Mouse (Mus musculus): Measurements from ENCODE around the gene Rbx1. TPM values are rescaled to one million over a fixed set of nuclear protein-coding genes. Genes with fewer than 3 reads are reported as not detected.

The Rbx1 gene
- polyA plus RNA-seq, 1 experiment: 17.7 TPM

- Histone ChIP-seq H3K27me3 (ENCODE audit: control insufficient read depth, insufficient read depth, low read length) (no peaks in the 10 kb centered on the region), H3K4me3 (ENCODE audit: low read depth, low read length) (no peak overlapping the region), H3K36me3 (ENCODE audit: control insufficient read depth, insufficient read depth, low read length) (no peaks in the 10 kb centered on the region), H3K4me1 (ENCODE audit: control insufficient read depth, insufficient read depth, insufficient read length, low read length) (peaks cover 2% of the 10 kb centered on the region; the same call in 1 of the 2 replicates), H3K27ac (ENCODE audit: insufficient read depth, low read depth, low read length) (no peak overlapping the region)
- 89% methylated on average over 2 of the region's 2 CpGs for WGBS
- TF ChIP-seq POLR2A (IDR thresholded peaks at IDR 0.05; ENCODE audit: low read depth, low read length): no peak
- no peak for TF ChIP-seq CTCF (IDR thresholded peaks at IDR 0.05; ENCODE audit: extremely low read depth, insufficient read length, insufficient replicate concordance, low read depth, low read length)
Measured at GRCm38 (mm10) chr15:81482966-81483365, 16.9 kb downstream of the Rbx1 start.

- Histone ChIP-seq H3K27ac (ENCODE audit: insufficient read depth, low read depth, low read length) (no peak overlapping the region), H3K4me1 (ENCODE audit: control insufficient read depth, insufficient read depth, insufficient read length, low read length) (peaks cover 2% of the 10 kb centered on the region; the same call in 1 of the 2 replicates), H3K4me3 (ENCODE audit: low read depth, low read length) (no peak overlapping the region), H3K27me3 (ENCODE audit: control insufficient read depth, insufficient read depth, low read length) (no peaks in the 10 kb centered on the region), H3K36me3 (ENCODE audit: control insufficient read depth, insufficient read depth, low read length) (no peaks in the 10 kb centered on the region)
- 92% methylated on average over 6 of the region's 6 CpGs for WGBS
- TF ChIP-seq CTCF (IDR thresholded peaks at IDR 0.05; ENCODE audit: extremely low read depth, insufficient read length, insufficient replicate concordance, low read depth, low read length): no peak
- no peak for TF ChIP-seq POLR2A (IDR thresholded peaks at IDR 0.05; ENCODE audit: low read depth, low read length)
Measured at GRCm38 (mm10) chr15:81483691-81484090, 17.6 kb downstream of the Rbx1 start.

GRCm38 (mm10) chr15:81485483-81485882 is 19.4 kb downstream of the Rbx1 start:
- no peak overlapping the region for H3K4me3 ChIP-seq (ENCODE audit: low read depth, low read length)
- no peak overlapping the region for H3K27ac ChIP-seq (ENCODE audit: insufficient read depth, low read depth, low read length)
- 39% methylated on average over 4 of the region's 4 CpGs for WGBS
- no peaks in the 10 kb centered on the region for H3K36me3 ChIP-seq (ENCODE audit: control insufficient read depth, insufficient read depth, low read length)
- no peaks in the 10 kb centered on the region for H3K27me3 ChIP-seq (ENCODE audit: control insufficient read depth, insufficient read depth, low read length)
- H3K4me1 ChIP-seq (ENCODE audit: control insufficient read depth, insufficient read depth, insufficient read length, low read length): peaks cover 2% of the 10 kb centered on the region; the same call in 1 of the 2 replicates
- TF ChIP-seq POLR2A (IDR thresholded peaks at IDR 0.05; ENCODE audit: low read depth, low read length) (no peak), CTCF (IDR thresholded peaks at IDR 0.05; ENCODE audit: extremely low read depth, insufficient read length, insufficient replicate concordance, low read depth, low read length) (no peak)

- TF ChIP-seq CTCF (IDR thresholded peaks at IDR 0.05; ENCODE audit: extremely low read depth, insufficient read length, insufficient replicate concordance, low read depth, low read length) (no peak), POLR2A (IDR thresholded peaks at IDR 0.05; ENCODE audit: low read depth, low read length) (no peak)
- no peak overlapping the region for H3K4me3 ChIP-seq (ENCODE audit: low read depth, low read length)
- WGBS: 87% methylated on average over 2 of the region's 2 CpGs
- no peaks in the 10 kb centered on the region for H3K27me3 ChIP-seq (ENCODE audit: control insufficient read depth, insufficient read depth, low read length)
- no peak overlapping the region for H3K27ac ChIP-seq (ENCODE audit: insufficient read depth, low read depth, low read length)
- no peaks in the 10 kb centered on the region for H3K4me1 ChIP-seq (ENCODE audit: control insufficient read depth, insufficient read depth, insufficient read length, low read length)
- H3K36me3 ChIP-seq (ENCODE audit: control insufficient read depth, insufficient read depth, low read length): no peaks in the 10 kb centered on the region
Measured at GRCm38 (mm10) chr15:81503466-81503865, 37.4 kb downstream of the Rbx1 start.

- H3K27ac ChIP-seq (ENCODE audit: insufficient read depth, low read depth, low read length): no peak overlapping the region
- no peaks in the 10 kb centered on the region for H3K4me1 ChIP-seq (ENCODE audit: control insufficient read depth, insufficient read depth, insufficient read length, low read length)
- TF ChIP-seq POLR2A (IDR thresholded peaks at IDR 0.05; ENCODE audit: low read depth, low read length) (no peak), CTCF (IDR thresholded peaks at IDR 0.05; ENCODE audit: extremely low read depth, insufficient read length, insufficient replicate concordance, low read depth, low read length) (no peak)
- H3K27me3 ChIP-seq (ENCODE audit: control insufficient read depth, insufficient read depth, low read length): no peaks in the 10 kb centered on the region
- no peak overlapping the region for H3K4me3 ChIP-seq (ENCODE audit: low read depth, low read length)
- H3K36me3 ChIP-seq (ENCODE audit: control insufficient read depth, insufficient read depth, low read length): no peaks in the 10 kb centered on the region
- WGBS: 93% methylated on average over 2 of the region's 2 CpGs
Measured at GRCm38 (mm10) chr15:81503995-81504394, 37.9 kb downstream of the Rbx1 start.

- no peak overlapping the region for H3K27ac ChIP-seq (ENCODE audit: insufficient read depth, low read depth, low read length)
- TF ChIP-seq CTCF (IDR thresholded peaks at IDR 0.05; ENCODE audit: extremely low read depth, insufficient read length, insufficient replicate concordance, low read depth, low read length) (peak; percentile 56; the same call in 1 of the 2 replicates), POLR2A (IDR thresholded peaks at IDR 0.05; ENCODE audit: low read depth, low read length) (no peak)
- peaks cover 3% of the 10 kb centered on the region; the same call in 1 of the 2 replicates for H3K4me1 ChIP-seq (ENCODE audit: control insufficient read depth, insufficient read depth, insufficient read length, low read length)
- no peaks in the 10 kb centered on the region for H3K36me3 ChIP-seq (ENCODE audit: control insufficient read depth, insufficient read depth, low read length)
- H3K27me3 ChIP-seq (ENCODE audit: control insufficient read depth, insufficient read depth, low read length): no peaks in the 10 kb centered on the region
- no peak overlapping the region for H3K4me3 ChIP-seq (ENCODE audit: low read depth, low read length)
Measured at GRCm38 (mm10) chr15:81507201-81507600, 41.1 kb downstream of the Rbx1 start.

GRCm38 (mm10) chr15:81510621-81511020 is 44.5 kb downstream of the Rbx1 start:
- Histone ChIP-seq H3K4me3 (ENCODE audit: low read depth, low read length) (no peak overlapping the region), H3K4me1 (ENCODE audit: control insufficient read depth, insufficient read depth, insufficient read length, low read length) (peaks cover 10% of the 10 kb centered on the region; the same call in 1 of the 2 replicates), H3K36me3 (ENCODE audit: control insufficient read depth, insufficient read depth, low read length) (no peaks in the 10 kb centered on the region), H3K27ac (ENCODE audit: insufficient read depth, low read depth, low read length) (no peak overlapping the region), H3K27me3 (ENCODE audit: control insufficient read depth, insufficient read depth, low read length) (no peaks in the 10 kb centered on the region)
- TF ChIP-seq POLR2A (IDR thresholded peaks at IDR 0.05; ENCODE audit: low read depth, low read length) (no peak), CTCF (IDR thresholded peaks at IDR 0.05; ENCODE audit: extremely low read depth, insufficient read length, insufficient replicate concordance, low read depth, low read length) (no peak)
- WGBS: 72% methylated on average over 4 of the region's 4 CpGs
